In the genomic region with DNA sequence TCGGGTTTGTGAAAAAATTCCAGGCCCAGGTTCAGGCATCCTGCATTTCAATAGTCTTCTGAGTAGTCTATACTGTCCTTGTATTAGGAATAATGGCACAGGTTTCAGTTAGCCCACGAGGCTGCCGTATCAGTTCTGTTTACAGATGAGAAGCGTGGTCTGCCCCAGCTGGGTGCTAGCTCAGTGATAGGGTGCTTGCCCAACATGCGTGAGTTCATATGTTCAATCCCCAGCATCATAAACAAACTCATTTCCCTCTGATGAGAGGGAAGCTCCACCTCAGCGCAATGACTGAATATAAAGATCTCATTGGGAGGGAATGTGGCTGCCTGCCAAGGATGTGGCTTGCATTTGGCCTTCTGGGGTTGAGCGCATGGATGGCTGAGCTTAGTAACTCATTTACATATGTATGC, we compare ENCODE assay signal across 8 mouse cellular contexts. TPM values are rescaled to one million over a fixed set of nuclear protein-coding genes. Genes with fewer than 3 reads are reported as not detected.
A peak's percentile ranks its signal among the peaks of the same experiment; 100 is the strongest.
DNase-seq lines count a peak whose midpoint lies in the region; ATAC-seq and TF ChIP-seq lines count a peak whose summit lies in the region.

No protein-coding gene starts in this region.

- dilution Hi-C loops in CH12.LX (cut with MboI; ENCODE audit: extremely low pct_ligation_motif_present, extremely low pct_unique_long_range_greater_than_20kb, low sequenced_read_pairs): no loop called here

- DNase-seq in hindbrain, embryonic 10.5 days (ENCODE audit: low spot score): no peak
- DNase-seq in CH12.LX (ENCODE audit: extremely low read depth): peak; percentile 16
- DNase-seq in brain, adult 2 months (ENCODE audit: low read depth, low spot score): peak; percentile 55
- peak; percentile 54 to 65 for DNase-seq in kidney, postnatal 36 days
- DNase-seq in urinary bladder, postnatal 25 days (ENCODE audit: low spot score): no peak
- DNase-seq in layer of hippocampus, adult 9-11 months: no peak

- peak; percentile 41 for ATAC-seq in hindbrain, embryonic 12.5 days (ENCODE audit: low FRiP score)
- no peak for ATAC-seq in inflammation-experienced regulatory T-cells, adult 6 months

- H3K9me3 ChIP-seq in hindbrain, embryonic 12.5 days (replicated peaks): no peaks in the 10 kb centered on the region
- no peaks in the 10 kb centered on the region for H3K9me3 ChIP-seq in hindbrain, embryonic 10.5 days
- no peaks in the 10 kb centered on the region for H3K9me3 ChIP-seq in CH12.LX (replicated peaks; ENCODE audit: low read length)

- no peak for TF ChIP-seq POLR2A in CH12.LX (IDR thresholded peaks at IDR 0.05; ENCODE audit: low read depth, low read length)

- peaks cover 27% of the 10 kb centered on the region for H3K4me1 ChIP-seq in hindbrain, embryonic 12.5 days
- peaks cover 13% of the 10 kb centered on the region for H3K4me1 ChIP-seq in hindbrain, embryonic 10.5 days (replicated peaks)
- H3K4me1 ChIP-seq in CH12.LX (ENCODE audit: control insufficient read depth in 1 of 2, insufficient read depth in 2 of 2): peaks cover 12 to 31% of the 10 kb centered on the region in 2 experiments

- no peak for TF ChIP-seq CTCF in CH12.LX (conservative IDR thresholded peaks at IDR 0.05 in 1 of 2, IDR thresholded peaks at IDR 0.05 in 1 of 2; ENCODE audit: low read depth in 2 of 2, low read length in 2 of 2)

- H3K79me2 ChIP-seq in CH12.LX (replicated peaks; ENCODE audit: control insufficient read depth, extremely low read depth, insufficient read depth, poor library complexity, severe bottlenecking): no peaks in the 10 kb centered on the region

- no peak for TF ChIP-seq RAD21 in CH12.LX (IDR thresholded peaks at IDR 0.05; ENCODE audit: low read depth, low read length)

- H3K27ac ChIP-seq in hindbrain, embryonic 12.5 days: peak overlapping the region; percentile 44; the same call in 1 of the 2 replicates
- no peak overlapping the region for H3K27ac ChIP-seq in hindbrain, embryonic 10.5 days
- H3K27ac ChIP-seq in CH12.LX (ENCODE audit: insufficient read depth, low read depth): no peak overlapping the region

- 65% methylated on average over 7 of the region's 7 CpGs for WGBS in hindbrain, embryonic 12.5 days
- WGBS in hindbrain, embryonic 10.5 days: 75% methylated on average over 7 of the region's 7 CpGs

- in situ Hi-C loops in CH12.LX (cut with MboI; ENCODE audit: low pct_ligation_motif_present, low pct_unique_long_range_greater_than_20kb, low sequenced_read_pairs): loop anchor here (5.0 kb wide), 1 partner anchor 43 kb away; no protein-coding TSS in a partner anchor

- TF ChIP-seq EP300 in CH12.LX (IDR thresholded peaks at IDR 0.05; ENCODE audit: low read length): no peak

- H3K27me3 ChIP-seq in hindbrain, embryonic 12.5 days: no peaks in the 10 kb centered on the region; the same call in 1 of the 2 replicates
- no peaks in the 10 kb centered on the region for H3K27me3 ChIP-seq in hindbrain, embryonic 10.5 days (ENCODE audit: insufficient read depth, poor library complexity, severe bottlenecking)
- H3K27me3 ChIP-seq in CH12.LX (replicated peaks): no peaks in the 10 kb centered on the region

- no peak overlapping the region for H3K9ac ChIP-seq in hindbrain, embryonic 12.5 days
- no peak overlapping the region for H3K9ac ChIP-seq in CH12.LX (ENCODE audit: insufficient read depth, low read depth)

- H3K36me3 ChIP-seq in hindbrain, embryonic 12.5 days: no peaks in the 10 kb centered on the region
- H3K36me3 ChIP-seq in hindbrain, embryonic 10.5 days: no peaks in the 10 kb centered on the region
- peaks cover 0 to 2% of the 10 kb centered on the region in 2 experiments for H3K36me3 ChIP-seq in CH12.LX (replicated peaks in 1 of 2; ENCODE audit: control insufficient read depth in 1 of 2, insufficient read depth in 1 of 2, low read length in 1 of 2)

- no peak overlapping the region for H3K4me2 ChIP-seq in hindbrain, embryonic 12.5 days (replicated peaks)
- no peak overlapping the region for H3K4me2 ChIP-seq in CH12.LX (ENCODE audit: insufficient read depth, low read depth, poor library complexity, severe bottlenecking)

- no peak overlapping the region for H3K4me3 ChIP-seq in hindbrain, embryonic 12.5 days
- H3K4me3 ChIP-seq in hindbrain, embryonic 10.5 days: no peak overlapping the region
- no peak overlapping the region for H3K4me3 ChIP-seq in CH12.LX (replicated peaks in 1 of 3; ENCODE audit: low read depth in 2 of 3, low read length in 2 of 3, poor library complexity in 1 of 3)

TF ChIP-seq in CH12.LX, 34 proteins besides CTCF, POLR2A, EP300 and RAD21:
- no peak for TF ChIP-seq NRF1 (IDR thresholded peaks at IDR 0.05; ENCODE audit: low read depth, low read length)
- no peak for TF ChIP-seq NELFE (IDR thresholded peaks at IDR 0.05; ENCODE audit: low read depth, low read length)
- TF ChIP-seq MAX (IDR thresholded peaks at IDR 0.05; ENCODE audit: low read length): no peak
- TF ChIP-seq ZKSCAN1 (IDR thresholded peaks at IDR 0.05; ENCODE audit: borderline replicate concordance, low read depth, low read length): no peak
- TF ChIP-seq CHD2 (IDR thresholded peaks at IDR 0.05; ENCODE audit: low read length): no peak
- TF ChIP-seq BHLHE40 (IDR thresholded peaks at IDR 0.05; ENCODE audit: low read depth, low read length): no peak
- TF ChIP-seq TBP (conservative IDR thresholded peaks at IDR 0.05; ENCODE audit: low read depth, low read length): no peak
- TF ChIP-seq MAZ (IDR thresholded peaks at IDR 0.05; ENCODE audit: low read depth, low read length): no peak
- no peak for TF ChIP-seq SMC3 (IDR thresholded peaks at IDR 0.05; ENCODE audit: low read depth, low read length)

RNA-seq across cellular contexts. Expression of gene Snx29, which starts 47.4 kb away (rescaled TPM):
- 19.0 and 19.2 TPM in 2 replicates for polyA plus RNA-seq in hindbrain, embryonic 12.5 days (2016; fragmentation: Nextera tagmentation; extraction: Ambion mirVana)
- polyA plus RNA-seq in hindbrain, embryonic 10.5 days (2016; fragmentation: Nextera tagmentation; extraction: Ambion mirVana): 11.5 and 14.9 TPM in 2 replicates
- total RNA-seq in CH12.LX (2012; rRNA removed) (1.3 and 3.1 TPM in 2 replicates), CH12.LX (2014; rRNA removed) (0.84 and 1.2 TPM in 2 replicates)
- 3.2 TPM in 2 replicates for polyA plus RNA-seq in CH12.LX (2012; ENCODE audit: insufficient read length, low read depth)
- polyA plus RNA-seq in inflammation-experienced regulatory T-cells, adult 6 months (2017; shearing (Covaris generic)): 10 to 100 TPM in 1 of 3 experiments, 1 to 10 TPM in 2; 4.4 to 14.3 (median 6.1) TPM

RNA-seq across cellular contexts. Expression of gene Tnfrsf17, which starts 56.5 kb away (rescaled TPM):
- not detected in 2 replicates for polyA plus RNA-seq in hindbrain, embryonic 12.5 days (2016; fragmentation: Nextera tagmentation; extraction: Ambion mirVana)
- polyA plus RNA-seq in hindbrain, embryonic 10.5 days (2016; fragmentation: Nextera tagmentation; extraction: Ambion mirVana): not detected in 2 replicates
- total RNA-seq in CH12.LX (2012; rRNA removed) (0.17 and 0.29 TPM in 2 replicates), CH12.LX (2014; rRNA removed) (0.32 and 0.42 TPM in 2 replicates)
- not detected in 2 replicates for polyA plus RNA-seq in CH12.LX (2012; ENCODE audit: insufficient read length, low read depth)
- not detected for polyA plus RNA-seq in inflammation-experienced regulatory T-cells, adult 6 months (2017; shearing (Covaris generic))

Comparison
In these comparisons a context has a peak if more than half of its experiments do, and no peak if none do; other contexts are left out.
1. DNase-seq: peak in CH12.LX (single experiment), brain, adult 2 months (single experiment) and kidney, postnatal 36 days (2 of 2); none in hindbrain, embryonic 10.5 days (single experiment), urinary bladder, postnatal 25 days (single experiment) and layer of hippocampus, adult 9-11 months (single experiment).